Mouse (Mus musculus) heart, embryonic 14.5 days (tissue): ENCODE data around the gene Phactr1. TPM values are rescaled to one million over a fixed set of nuclear protein-coding genes. Genes with fewer than 3 reads are reported as not detected.

Experiments used
- ATAC-seq: fragments of 200-750 bp; cut with Nextera tagmentation; 2 replicates; pipeline ENCODE4 v1.8.0; 2017; ENCODE audit warnings: low read depth, moderate TSS enrichment; ENCODE audit not compliant: insufficient number of reproducible peaks, insufficient read depth, low FRiP score
- H3K27ac ChIP-seq, 2 experiments: fragments of 200-500 bp in 1 of 2; fragments of 300-500 bp in 1 of 2; sonication (generic) in 1 of 2; replicated peaks in 1 of 2; 2 replicates each; pipeline ENCODE4 v1.5.1; 2012 to 2014; ENCODE audit warnings: low read depth in 2 of 2, low read length in 2 of 2, control low read depth in 1 of 2, mild to moderate bottlenecking in 1 of 2, mixed read lengths in 1 of 2; ENCODE audit not compliant: control insufficient read depth in 1 of 2, insufficient read depth in 1 of 2
- H3K27me3 ChIP-seq: fragments of 300-500 bp; sonication (generic); 2 replicates; pipeline ENCODE4 v1.6.1; 2014; ENCODE audit warnings: mild to moderate bottlenecking, low read length, control low read depth; ENCODE audit not compliant: control insufficient read depth, insufficient read depth
- H3K36me3 ChIP-seq: fragments of 300-500 bp; sonication (generic); 2 replicates; pipeline ENCODE4 v1.6.1; 2014; ENCODE audit warnings: mild to moderate bottlenecking, control low read depth, low read length, mixed read lengths; ENCODE audit not compliant: control insufficient read depth, insufficient read depth
- H3K4me1 ChIP-seq, 2 experiments: fragments of 200-500 bp in 1 of 2; fragments of 300-500 bp in 1 of 2; sonication (generic) in 1 of 2; 2 replicates each; pipeline ENCODE4 v1.6.1; 2012 to 2014; ENCODE audit warnings: low read length in 2 of 2, control low read depth in 1 of 2, mixed read lengths in 1 of 2; ENCODE audit not compliant: control insufficient read depth in 2 of 2, insufficient read depth in 2 of 2
- H3K4me2 ChIP-seq: fragments of 300-500 bp; sonication (generic); 2 replicates; pipeline ENCODE4 v1.6.1; 2014; ENCODE audit warnings: mild to moderate bottlenecking, low read length
- H3K4me3 ChIP-seq, 2 experiments: fragments of 200-500 bp in 1 of 2; fragments of 300-500 bp in 1 of 2; sonication (generic) in 1 of 2; 2 replicates each; pipeline ENCODE4 v1.5.1; 2012 to 2014; ENCODE audit warnings: low read length in 2 of 2, mild to moderate bottlenecking in 2 of 2, control low read depth in 1 of 2, low read depth in 1 of 2, moderate library complexity in 1 of 2; ENCODE audit not compliant: control insufficient read depth in 1 of 2, insufficient read depth in 1 of 2
- H3K9ac ChIP-seq: fragments of 300-500 bp; sonication (generic); 2 replicates; pipeline ENCODE4 v1.6.1; 2014; ENCODE audit warnings: mild to moderate bottlenecking, low read length
- H3K9me3 ChIP-seq: fragments of 300-500 bp; sonication (generic); 2 replicates; pipeline ENCODE4 v1.6.1; 2016; ENCODE audit warnings: low read length, control low read depth; ENCODE audit not compliant: control insufficient read depth
- WGBS: fragments of 180-500 bp; shearing (Covaris S2); extraction: QIAGEN DNeasy Blood & Tissue Kit; methylation state at CpG from one replicate; pipeline ENCODE4 v1.1.7; 2014; 5-methylcytosine and 5-hydroxymethylcytosine counted together
- polyA plus RNA-seq: library from polyadenylated mRNA; unstranded; fragments of >200 nt; fragmentation: Nextera tagmentation; extraction: Ambion mirVana; gene quantifications from 2 replicates; pipeline ENCODE4 v1.2.1, GENCODE M21; 2014

Phactr1 gene
- polyA plus RNA-seq, 1 experiment from 2014 or later: 8.9 TPM

GRCm38 (mm10) chr13:43181104-43181503 is 500.7 kb downstream of the Phactr1 start:
- H3K9ac ChIP-seq: no peak overlapping the region

GRCm38 (mm10) chr13:43182465-43183201 is 502.2 kb downstream of the Phactr1 start:
- WGBS: 6% methylated on average over 14 of the region's 14 CpGs
- H3K36me3 ChIP-seq: no peaks in the 10 kb centered on the region
- no peaks in the 10 kb centered on the region for H3K9me3 ChIP-seq
- H3K4me1 ChIP-seq: peaks cover 7 to 13% of the 10 kb centered on the region in 2 experiments; a peak in 3 of 4 replicates
- H3K27me3 ChIP-seq: peaks cover 4% of the 10 kb centered on the region; the same call in 1 of the 2 replicates
- H3K4me3 ChIP-seq: peak overlapping the region; percentile 14 to 29; a peak in 2 of 4 replicates
- no peak overlapping the region for H3K27ac ChIP-seq
- peak overlapping the region; percentile 63 for H3K9ac ChIP-seq
- H3K4me2 ChIP-seq: peak overlapping the region; percentile 65
- ATAC-seq: peak; percentile 34; the same call in 1 of the 2 replicates

More at GRCm38 (mm10) chr13:43181104-43181503, 500.7 kb downstream of the Phactr1 start:
- Histone ChIP-seq H3K4me1 (peaks cover 7 to 13% of the 10 kb centered on the region in 2 experiments; a peak in 3 of 4 replicates), H3K9me3 (no peaks in the 10 kb centered on the region), H3K4me2 (no peak overlapping the region), H3K27me3 (peaks cover 4% of the 10 kb centered on the region; the same call in 1 of the 2 replicates), H3K4me3 (no peak overlapping the region), H3K36me3 (no peaks in the 10 kb centered on the region), H3K27ac (no peak overlapping the region)
- no peak for ATAC-seq
- 59% methylated on average over 7 of the region's 7 CpGs for WGBS

- ATAC-seq: no peak
- H3K4me2 ChIP-seq: peak overlapping the region; percentile 65
- H3K9ac ChIP-seq: peak overlapping the region; percentile 63
- H3K36me3 ChIP-seq: no peaks in the 10 kb centered on the region
- no peak overlapping the region; a peak in 1 of 4 replicates for H3K27ac ChIP-seq
- H3K9me3 ChIP-seq: 0 out of 2 replicates have a peak, but pooled peaks cover 2% of the 10 kb centered on the region
- peaks cover 4% of the 10 kb centered on the region; the same call in 1 of the 2 replicates for H3K27me3 ChIP-seq
- peaks cover 7 to 13% of the 10 kb centered on the region in 2 experiments; a peak in 3 of 4 replicates for H3K4me1 ChIP-seq
- WGBS: 52% methylated on average over 8 of the region's 8 CpGs
- peak overlapping the region; percentile 14 to 29; a peak in 3 of 4 replicates for H3K4me3 ChIP-seq
Observed at GRCm38 (mm10) chr13:43183248-43184055, 503.0 kb downstream of the Phactr1 start.

GRCm38 (mm10) chr13:43187736-43188135 is 507.3 kb downstream of the Phactr1 start:
- WGBS: 94% methylated on average over 4 of the region's 4 CpGs
- no peak for ATAC-seq
- H3K27ac ChIP-seq: no peak overlapping the region
- peaks cover 19 to 24% of the 10 kb centered on the region in 2 experiments for H3K4me1 ChIP-seq
- H3K4me2 ChIP-seq: no peak overlapping the region
- H3K36me3 ChIP-seq: no peaks in the 10 kb centered on the region
- H3K4me3 ChIP-seq: no peak overlapping the region
- H3K27me3 ChIP-seq: no peaks in the 10 kb centered on the region
- H3K9me3 ChIP-seq: 0 out of 2 replicates have a peak, but pooled peaks cover 2% of the 10 kb centered on the region
- no peak overlapping the region for H3K9ac ChIP-seq
